Mouse (Mus musculus) MEL (cell line): ENCODE measurements around the gene Scd4. TPM values are rescaled to one million over a fixed set of nuclear protein-coding genes. Genes with fewer than 3 reads are reported as not detected.

Experiments
- DNase-seq: peaks from one replicate; pipeline ENCODE4 v3.0.0; 2011; ENCODE audit warnings: low read depth, low spot score
- H3K27ac ChIP-seq: 2 replicates; pipeline ENCODE4 v1.5.1; 2012; ENCODE audit warnings: low read depth, mild to moderate bottlenecking, control low read depth, low read length, moderate library complexity; ENCODE audit not compliant: control insufficient read depth
- H3K27me3 ChIP-seq, 2 experiments: fragments of 150-350 bp in 1 of 2; sonication (generic) in 1 of 2; 2 replicates each; pipeline ENCODE4 v1.6.1; 2012; ENCODE audit warnings: low read length in 2 of 2, mild to moderate bottlenecking in 2 of 2, improper control_type of control experiment in 1 of 2, moderate library complexity in 1 of 2; ENCODE audit not compliant: insufficient read depth in 2 of 2, control insufficient read depth in 1 of 2
- H3K36me3 ChIP-seq, 2 experiments: 2 replicates each; pipeline ENCODE4 v1.6.1; 2012 to 2014; ENCODE audit warnings: low read length in 2 of 2, improper control_type of control experiment in 1 of 2, inconsistent platforms in 1 of 2, mild to moderate bottlenecking in 1 of 2; ENCODE audit not compliant: insufficient read depth in 2 of 2, control insufficient read depth in 1 of 2
- H3K4me1 ChIP-seq, 2 experiments: fragments of 150-350 bp in 1 of 2; sonication (generic) in 1 of 2; 2 replicates each; pipeline ENCODE4 v1.6.1; 2012; ENCODE audit warnings: low read length in 2 of 2, improper control_type of control experiment in 1 of 2, mild to moderate bottlenecking in 1 of 2; ENCODE audit not compliant: insufficient read depth in 2 of 2, control insufficient read depth in 1 of 2
- H3K4me3 ChIP-seq, 2 experiments: fragments of 150-350 bp in 1 of 2; sonication (generic) in 1 of 2; 2 replicates each; pipeline ENCODE4 v1.5.1; 2012; ENCODE audit warnings: low read depth in 2 of 2, low read length in 2 of 2, mild to moderate bottlenecking in 2 of 2, moderate library complexity in 2 of 2, control low read depth in 1 of 2, improper control_type of control experiment in 1 of 2; ENCODE audit not compliant: control insufficient read depth in 1 of 2, insufficient read depth in 1 of 2
- H3K79me2 ChIP-seq: 2 replicates; pipeline ENCODE4 v1.6.1; 2012; ENCODE audit warnings: mild to moderate bottlenecking, low read length, moderate library complexity; ENCODE audit not compliant: control insufficient read depth, poor library complexity, insufficient read depth
- H3K9ac ChIP-seq: 2 replicates; pipeline ENCODE4 v1.6.1; 2012; ENCODE audit warnings: low read depth, mild to moderate bottlenecking, control low read depth, low read length, moderate library complexity; ENCODE audit not compliant: control insufficient read depth, poor library complexity, severe bottlenecking
- H3K9me3 ChIP-seq: fragments of 150-350 bp; sonication (generic); replicated peaks from 2 replicates; pipeline ENCODE4 v1.6.1; 2012; ENCODE audit warnings: mild to moderate bottlenecking, low read length, improper control_type of control experiment, moderate library complexity; ENCODE audit not compliant: insufficient read depth
- BHLHE40 ChIP-seq: IDR thresholded peaks from 2 replicates; pipeline ENCODE4 v1.6.1; 2012; ENCODE audit warnings: low read depth, mild to moderate bottlenecking, inconsistent platforms, low read length, improper control_type of control experiment, borderline replicate concordance
- CHD1 ChIP-seq: IDR thresholded peaks from 2 replicates; pipeline ENCODE4 v1.6.1; 2012; ENCODE audit warnings: low read depth, mild to moderate bottlenecking, inconsistent platforms, low read length, improper control_type of control experiment
- CHD2 ChIP-seq: IDR thresholded peaks from 2 replicates; pipeline ENCODE4 v1.6.1; 2011; ENCODE audit warnings: low read length, improper control_type of control experiment
- CTCF ChIP-seq, 3 experiments: IDR thresholded peaks in 2 of 3; conservative IDR thresholded peaks in 1 of 3; 2 replicates each; pipeline ENCODE4 v1.5.1; 2011 to 2012; ENCODE audit warnings: low read length in 3 of 3, low read depth in 2 of 3, mild to moderate bottlenecking in 2 of 3, improper control_type of control experiment in 1 of 3, inconsistent platforms in 1 of 3, mixed read lengths in 1 of 3, moderate library complexity in 1 of 3; ENCODE audit not compliant: control insufficient read depth in 1 of 3, insufficient read depth in 1 of 3, poor library complexity in 1 of 3, severe bottlenecking in 1 of 3
- E2F4 ChIP-seq: IDR thresholded peaks from 2 replicates; pipeline ENCODE4 v1.6.1; 2011; ENCODE audit warnings: low read depth, low read length, improper control_type of control experiment, borderline replicate concordance
- EP300 ChIP-seq, 2 experiments: IDR thresholded peaks; 2 replicates each; pipeline ENCODE4 v1.6.1; 2011; ENCODE audit warnings: improper control_type of control experiment in 2 of 2, low read length in 2 of 2, low read depth in 1 of 2, mild to moderate bottlenecking in 1 of 2
- ETS1 ChIP-seq: IDR thresholded peaks from 2 replicates; pipeline ENCODE4 v1.6.1; 2012; ENCODE audit warnings: low read depth, mild to moderate bottlenecking, inconsistent platforms, low read length, improper control_type of control experiment, moderate library complexity
- GABPA ChIP-seq: IDR thresholded peaks from 2 replicates; pipeline ENCODE4 v1.6.1; 2012; ENCODE audit warnings: low read depth, mild to moderate bottlenecking, inconsistent platforms, low read length, improper control_type of control experiment, moderate library complexity
- GATA1 ChIP-seq: IDR thresholded peaks from 2 replicates; pipeline ENCODE4 v1.6.1; 2011; ENCODE audit warnings: low read depth, low read length, improper control_type of control experiment
- HCFC1 ChIP-seq: IDR thresholded peaks from 2 replicates; pipeline ENCODE4 v1.6.1; 2012; ENCODE audit warnings: low read depth, mild to moderate bottlenecking, inconsistent platforms, low read length, improper control_type of control experiment, moderate library complexity
- JUND ChIP-seq: IDR thresholded peaks from 2 replicates; pipeline ENCODE4 v1.6.1; 2011; ENCODE audit warnings: low read depth, mild to moderate bottlenecking, improper control_type of control experiment, low read length
- KAT2A ChIP-seq: conservative IDR thresholded peaks from 2 replicates; pipeline ENCODE4 v1.6.1; 2012; ENCODE audit warnings: low read depth, low read length, improper control_type of control experiment, inconsistent platforms
- MAFK ChIP-seq: IDR thresholded peaks from 2 replicates; pipeline ENCODE4 v1.6.1; 2011; ENCODE audit warnings: low read depth, mild to moderate bottlenecking, low read length, improper control_type of control experiment, borderline replicate concordance
- MAX ChIP-seq: IDR thresholded peaks from 2 replicates; pipeline ENCODE4 v1.6.1; 2011; ENCODE audit warnings: low read length, improper control_type of control experiment
- MAZ ChIP-seq: IDR thresholded peaks from 2 replicates; pipeline ENCODE4 v1.6.1; 2012; ENCODE audit warnings: low read depth, mild to moderate bottlenecking, inconsistent platforms, low read length, improper control_type of control experiment
- MEF2A ChIP-seq: IDR thresholded peaks from 2 replicates; pipeline ENCODE4 v1.6.1; 2014; ENCODE audit warnings: low read depth, mild to moderate bottlenecking, inconsistent platforms, low read length, improper control_type of control experiment; ENCODE audit not compliant: poor library complexity, insufficient replicate concordance, severe bottlenecking; ENCODE audit errors: extremely low read depth
- MXI1 ChIP-seq: IDR thresholded peaks from 2 replicates; pipeline ENCODE4 v1.6.1; 2011; ENCODE audit warnings: mild to moderate bottlenecking, low read depth, low read length, improper control_type of control experiment
- MYB ChIP-seq: IDR thresholded peaks from 2 replicates; pipeline ENCODE4 v1.6.1; 2011; ENCODE audit warnings: mild to moderate bottlenecking, low read depth, low read length, improper control_type of control experiment
- MYC ChIP-seq: IDR thresholded peaks from 2 replicates; pipeline ENCODE4 v1.6.1; 2011; ENCODE audit warnings: low read depth, mild to moderate bottlenecking, low read length, improper control_type of control experiment, moderate library complexity
- NELFE ChIP-seq: IDR thresholded peaks from 2 replicates; pipeline ENCODE4 v1.6.1; 2011; ENCODE audit warnings: low read depth, low read length, improper control_type of control experiment
- NRF1 ChIP-seq: IDR thresholded peaks from 2 replicates; pipeline ENCODE4 v1.6.1; 2014; ENCODE audit warnings: low read depth, mild to moderate bottlenecking, inconsistent platforms, low read length, improper control_type of control experiment, moderate library complexity; ENCODE audit not compliant: poor library complexity, insufficient read depth, severe bottlenecking
- POLR2A ChIP-seq, 2 experiments: IDR thresholded peaks; 2 replicates each; pipeline ENCODE4 v1.6.1; 2011 to 2012; ENCODE audit warnings: low read length in 2 of 2, mild to moderate bottlenecking in 2 of 2, control low read depth in 1 of 2, improper control_type of control experiment in 1 of 2, low read depth in 1 of 2, moderate library complexity in 1 of 2; ENCODE audit not compliant: control insufficient read depth in 1 of 2, insufficient read depth in 1 of 2, poor library complexity in 1 of 2
- POLR2AphosphoS2 ChIP-seq: IDR thresholded peaks from 2 replicates; pipeline ENCODE4 v1.6.1; 2011; ENCODE audit warnings: low read length, improper control_type of control experiment
- POLR2AphosphoS5 ChIP-seq: IDR thresholded peaks from 2 replicates; pipeline ENCODE4 v1.6.1; 2012; ENCODE audit warnings: low read depth, borderline replicate concordance, mild to moderate bottlenecking, inconsistent platforms, low read length, moderate library complexity, mixed read lengths
- RAD21 ChIP-seq: IDR thresholded peaks from 2 replicates; pipeline ENCODE4 v1.6.1; 2011; ENCODE audit warnings: mild to moderate bottlenecking, low read depth, low read length, improper control_type of control experiment
- RCOR1 ChIP-seq: IDR thresholded peaks from 2 replicates; pipeline ENCODE4 v1.6.1; 2012; ENCODE audit warnings: low read depth, mild to moderate bottlenecking, inconsistent platforms, low read length, improper control_type of control experiment
- SIN3A ChIP-seq: IDR thresholded peaks from 2 replicates; pipeline ENCODE4 v1.6.1; 2012; ENCODE audit warnings: low read length, improper control_type of control experiment, inconsistent platforms
- SMC3 ChIP-seq: IDR thresholded peaks from 2 replicates; pipeline ENCODE4 v1.6.1; 2011; ENCODE audit warnings: low read depth, low read length, improper control_type of control experiment
- TAL1 ChIP-seq: IDR thresholded peaks from 2 replicates; pipeline ENCODE4 v1.6.1; 2012; ENCODE audit warnings: mild to moderate bottlenecking, inconsistent platforms, low read length, moderate library complexity, mixed read lengths
- TBP ChIP-seq: IDR thresholded peaks from 2 replicates; pipeline ENCODE4 v1.8.0; 2011; ENCODE audit warnings: low read depth, low read length, improper control_type of control experiment
- TCF12 ChIP-seq: IDR thresholded peaks from 2 replicates; pipeline ENCODE4 v1.6.1; 2014; ENCODE audit warnings: low read depth, mild to moderate bottlenecking, inconsistent platforms, low read length, improper control_type of control experiment, moderate library complexity
- UBTF ChIP-seq: IDR thresholded peaks from 2 replicates; pipeline ENCODE4 v1.6.1; 2012; ENCODE audit warnings: low read depth, mild to moderate bottlenecking, inconsistent platforms, low read length, improper control_type of control experiment, moderate library complexity, borderline replicate concordance; ENCODE audit not compliant: insufficient read depth
- USF1 ChIP-seq: IDR thresholded peaks from 2 replicates; pipeline ENCODE4 v1.6.1; 2014; ENCODE audit warnings: low read depth, mild to moderate bottlenecking, inconsistent platforms, low read length, improper control_type of control experiment, moderate library complexity
- USF2 ChIP-seq, 2 experiments: IDR thresholded peaks; 2 replicates each; pipeline ENCODE4 v1.6.1; 2011 to 2012; ENCODE audit warnings: improper control_type of control experiment in 2 of 2, low read length in 2 of 2, borderline replicate concordance in 1 of 2, inconsistent platforms in 1 of 2, low read depth in 1 of 2, mild to moderate bottlenecking in 1 of 2; ENCODE audit not compliant: insufficient read depth in 1 of 2
- ZC3H11A ChIP-seq: IDR thresholded peaks from 2 replicates; pipeline ENCODE4 v1.6.1; 2012; ENCODE audit warnings: low read depth, mild to moderate bottlenecking, inconsistent platforms, low read length, improper control_type of control experiment
- ZKSCAN1 ChIP-seq: IDR thresholded peaks from 2 replicates; pipeline ENCODE4 v1.6.1; 2012; ENCODE audit warnings: low read depth, mild to moderate bottlenecking, inconsistent platforms, low read length, improper control_type of control experiment, moderate library complexity
- ZMIZ1 ChIP-seq: IDR thresholded peaks from 2 replicates; pipeline ENCODE4 v1.6.1; 2012; ENCODE audit warnings: low read depth, mild to moderate bottlenecking, inconsistent platforms, low read length, improper control_type of control experiment, moderate library complexity
- polyA plus RNA-seq, 2 experiments: library from polyadenylated mRNA; stranded (reverse) in 1 of 2; unstranded in 1 of 2; fragments of >175 nt in 1 of 2; fragments of >200 nt in 1 of 2; gene quantifications; 2 replicates each; pipeline versions ENCODE4 v1.2.1 to v1.2.4; 2012; ENCODE audit warnings: low replicate concordance in 2 of 2, low read depth in 1 of 2; ENCODE audit not compliant: insufficient read length in 2 of 2, insufficient read depth in 1 of 2, missing spikeins in 1 of 2
- total RNA-seq: library from RNA; depleted of rRNA; stranded (reverse); fragments of 300-350 nt; gene quantifications from 2 replicates; pipeline ENCODE4 v1.2.3, GENCODE M21; 2012

The Scd4 gene
- total and polyA plus RNA-seq, 3 experiments: 0.31 to 0.36 TPM; not detected in 1

DNA sequence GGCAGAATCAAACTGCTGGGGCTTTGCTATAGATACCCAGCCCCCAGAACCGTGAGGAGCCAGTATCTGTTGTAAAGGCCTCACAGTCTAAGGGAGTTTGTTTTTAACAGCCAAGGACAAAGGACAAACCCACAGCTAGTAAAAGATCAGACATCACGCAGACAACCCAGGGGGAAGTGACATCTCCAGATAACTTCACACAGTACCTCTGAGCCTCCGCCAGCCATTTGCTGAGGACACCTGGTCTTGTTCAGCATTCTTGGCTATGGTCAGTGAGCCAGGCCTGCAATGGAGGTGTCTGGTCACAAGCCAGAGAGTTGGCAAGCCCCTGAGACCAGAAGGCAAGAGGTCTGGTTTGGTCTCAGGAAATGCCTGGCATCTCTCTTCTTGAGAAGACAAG, 40.4 kb upstream of the Scd4 start:
- peak; percentile 92 for DNase-seq
- Histone ChIP-seq H3K27me3 (no peaks in the 10 kb centered on the region), H3K4me3 (peak overlapping the region; percentile 61 to 66), H3K4me1 (peaks cover 12 to 55% of the 10 kb centered on the region in 2 experiments), H3K36me3 (peaks cover 16 to 41% of the 10 kb centered on the region in 2 experiments), H3K9me3 (no peaks in the 10 kb centered on the region), H3K9ac (peak overlapping the region; percentile 82), H3K27ac (peak overlapping the region; percentile 96), H3K79me2 (peaks cover 43% of the 10 kb centered on the region)
- TF ChIP-seq CHD1: 0 out of 2 replicates have a peak, but pooled peaks have one; percentile 24
- TF ChIP-seq ZC3H11A: peak; percentile 32; the same call in 1 of the 2 replicates
- no peak for TF ChIP-seq CTCF (IDR thresholded peaks at IDR 0.05 in 2 of 3, conservative IDR thresholded peaks at IDR 0.05 in 1 of 3; ENCODE audit: control insufficient read depth in 1 of 3, insufficient read depth in 1 of 3, low read depth in 2 of 3, low read length in 3 of 3, poor library complexity in 1 of 3, severe bottlenecking in 1 of 3)
- peak; percentile 92 for TF ChIP-seq ETS1
- peak; percentile 75 for TF ChIP-seq SIN3A
- TF ChIP-seq NELFE: peak; percentile 35
- TF ChIP-seq POLR2A (IDR thresholded peaks at IDR 0.05; ENCODE audit: control insufficient read depth in 1 of 2, insufficient read depth in 1 of 2, low read depth in 1 of 2, low read length in 2 of 2, poor library complexity in 1 of 2): peak in 1 of 2 experiments; percentile 62; a peak in 2 of 4 replicates
- peak; percentile 76 to 83 for TF ChIP-seq EP300 (IDR thresholded peaks at IDR 0.05; ENCODE audit: low read depth in 1 of 2, low read length in 2 of 2)
- TF ChIP-seq TAL1: peak; percentile 47
- TF ChIP-seq ZMIZ1: peak; percentile 85
- peak; percentile 67; the same call in 1 of the 2 replicates for TF ChIP-seq BHLHE40
- TF ChIP-seq SMC3: 0 out of 2 replicates have a peak, but pooled peaks have one; percentile 6
- TF ChIP-seq NRF1: no peak
- no peak for TF ChIP-seq MEF2A
- 0 out of 2 replicates have a peak, but pooled peaks have one; percentile 52 for TF ChIP-seq MYB
- TF ChIP-seq E2F4: no peak
- peak; percentile 83 for TF ChIP-seq TCF12
- peak; percentile 69 for TF ChIP-seq MAX
- peak; percentile 80; the same call in 1 of the 2 replicates for TF ChIP-seq MAZ
- TF ChIP-seq MAFK: peak; percentile 51; the same call in 1 of the 2 replicates
- no peak for TF ChIP-seq USF1
- no peak for TF ChIP-seq ZKSCAN1
- peak; percentile 73; the same call in 1 of the 2 replicates for TF ChIP-seq RCOR1
- no peak for TF ChIP-seq UBTF
- TF ChIP-seq GATA1: peak; percentile 69
- TF ChIP-seq JUND: no peak; the same call in 1 of the 2 replicates
- peak; percentile 25; the same call in 1 of the 2 replicates for TF ChIP-seq POLR2AphosphoS2
- peak; percentile 92 for TF ChIP-seq TBP
- no peak for TF ChIP-seq MYC
- TF ChIP-seq HCFC1: no peak; the same call in 1 of the 2 replicates
- peak; percentile 8; the same call in 1 of the 2 replicates for TF ChIP-seq GABPA
- no peak for TF ChIP-seq RAD21
- TF ChIP-seq CHD2: peak; percentile 36; the same call in 1 of the 2 replicates
- TF ChIP-seq MXI1: peak; percentile 81
- TF ChIP-seq USF2 (IDR thresholded peaks at IDR 0.05; ENCODE audit: borderline replicate concordance in 1 of 2, insufficient read depth in 1 of 2, low read depth in 1 of 2, low read length in 2 of 2): no peak
- TF ChIP-seq KAT2A: no peak
- no peak for TF ChIP-seq POLR2AphosphoS5
